Mouse (Mus musculus) intestine, embryonic 14.5 days (tissue): ENCODE measurements at regions not wholly inside any gene's neighbourhood (a gene's known extent, or its start where the extent isn't known, plus 50 kb on each side); places are given as distances from the start of the nearest gene placed in this dataset.
A peak's percentile ranks its signal among the peaks of the same experiment; 100 is the strongest.

Source experiments
- ATAC-seq: fragments of 200-750 bp; cut with Nextera tagmentation; replicated peaks from 2 replicates; pipeline ENCODE4 v1.8.0; 2017; ENCODE audit warnings: low read depth, moderate number of reproducible peaks, moderate TSS enrichment, moderate library complexity; ENCODE audit not compliant: low FRiP score, low TSS enrichment
- DNase-seq: peaks from one replicate; pipeline ENCODE4 v3.0.0-alpha.2; 2018; ENCODE audit warnings: low spot score
- H3K27ac ChIP-seq: fragments of 300-500 bp; sonication (generic); 2 replicates; pipeline ENCODE4 v1.5.1; 2014; ENCODE audit warnings: low read depth, mild to moderate bottlenecking, control low read depth
- H3K27me3 ChIP-seq: fragments of 300-500 bp; sonication (generic); replicated peaks from 2 replicates; pipeline ENCODE4 v1.6.1; 2014; ENCODE audit warnings: low read length, control low read depth; ENCODE audit not compliant: control insufficient read depth, insufficient read depth
- H3K36me3 ChIP-seq: fragments of 300-500 bp; sonication (generic); 2 replicates; pipeline ENCODE4 v1.6.1; 2014; ENCODE audit warnings: low read length, control low read depth; ENCODE audit not compliant: control insufficient read depth, insufficient read depth
- H3K4me1 ChIP-seq: fragments of 300-500 bp; sonication (generic); replicated peaks from 2 replicates; pipeline ENCODE4 v1.6.1; 2014; ENCODE audit warnings: low read length, control low read depth, mixed read lengths; ENCODE audit not compliant: control insufficient read depth, insufficient read depth
- H3K4me2 ChIP-seq: fragments of 300-500 bp; sonication (generic); 2 replicates; pipeline ENCODE4 v1.6.1; 2014; ENCODE audit warnings: low read length
- H3K4me3 ChIP-seq: fragments of 300-500 bp; sonication (generic); 2 replicates; pipeline ENCODE4 v1.5.1; 2014; ENCODE audit warnings: low read depth, low read length, control low read depth, mixed read lengths
- H3K9ac ChIP-seq: fragments of 300-500 bp; sonication (generic); 2 replicates; pipeline ENCODE4 v1.6.1; 2014; ENCODE audit warnings: mild to moderate bottlenecking, low read length
- H3K9me3 ChIP-seq: fragments of 300-500 bp; sonication (generic); 2 replicates; pipeline ENCODE4 v1.6.1; 2016; ENCODE audit warnings: low read length, control low read depth; ENCODE audit not compliant: control insufficient read depth
- WGBS: fragments of 180-500 bp; shearing (Covaris S2); extraction: QIAGEN DNeasy Blood & Tissue Kit; methylation state at CpG from one replicate; pipeline ENCODE4 v1.1.7; 2014; 5-methylcytosine and 5-hydroxymethylcytosine counted together

GRCm38 (mm10) chr7:54068271-54068851 is 766.9 kb upstream of the Luzp2 start:
- no peaks in the 10 kb centered on the region for H3K27me3 ChIP-seq
- ATAC-seq (no peak), DNase-seq (no peak)
- H3K4me3 ChIP-seq, result no peak overlapping the region
- H3K27ac ChIP-seq, result no peak overlapping the region
- no peak overlapping the region for H3K9ac ChIP-seq
- no peaks in the 10 kb centered on the region for H3K4me1 ChIP-seq
- no peak overlapping the region for H3K4me2 ChIP-seq
- WGBS, result 48% methylated on average over 1 of the region's 1 CpGs
- no peaks in the 10 kb centered on the region for H3K9me3 ChIP-seq
- no peaks in the 10 kb centered on the region for H3K36me3 ChIP-seq

DNA sequence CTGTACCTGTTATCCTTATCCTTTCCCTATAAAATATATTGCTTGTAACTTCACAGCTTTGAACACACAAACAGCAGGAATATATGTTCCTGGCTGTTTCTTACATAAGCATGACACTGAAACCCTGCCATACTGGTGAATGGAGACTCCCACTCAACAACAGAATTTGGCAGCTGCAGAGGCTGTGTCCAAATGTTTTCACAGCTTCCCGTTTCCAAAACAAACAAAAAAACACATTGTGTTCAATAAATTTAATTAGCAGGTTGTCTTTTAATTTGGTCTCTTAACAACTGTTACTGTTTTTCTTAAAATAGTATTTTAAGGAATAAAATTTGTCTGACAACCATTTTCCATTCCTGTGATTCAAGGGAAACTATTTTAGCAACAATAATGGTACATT is 718.3 kb upstream of the Luzp2 start:
- no peaks in the 10 kb centered on the region for H3K9me3 ChIP-seq
- DNase-seq (no peak), ATAC-seq (no peak)
- no peak overlapping the region for H3K4me3 ChIP-seq
- H3K9ac ChIP-seq, result no peak overlapping the region
- H3K27ac ChIP-seq, result no peak overlapping the region
- H3K4me2 ChIP-seq, result no peak overlapping the region
- H3K36me3 ChIP-seq, result no peaks in the 10 kb centered on the region
- H3K4me1 ChIP-seq, result no peaks in the 10 kb centered on the region
- no peaks in the 10 kb centered on the region for H3K27me3 ChIP-seq
- 81% methylated on average over 1 of the region's 1 CpGs for WGBS

DNA sequence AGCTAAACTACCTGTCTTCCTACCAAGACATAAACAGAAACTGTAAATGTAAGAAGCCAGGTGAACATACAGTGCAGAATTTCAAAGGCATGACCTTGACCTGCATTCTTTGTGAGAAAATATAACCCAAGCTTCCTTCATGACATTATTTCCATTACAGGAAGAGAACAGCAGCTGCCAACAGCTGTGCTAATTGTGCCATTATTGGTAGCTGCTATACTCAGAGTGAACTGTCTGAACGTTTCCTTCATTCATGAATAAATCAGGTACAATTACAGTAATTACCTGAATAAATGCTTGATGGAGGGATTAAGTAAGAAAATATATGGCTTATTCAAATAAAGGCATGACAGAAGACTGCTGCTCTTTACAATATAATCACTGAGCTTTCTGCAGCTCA is 696.3 kb upstream of the Luzp2 start:
- Histone ChIP-seq H3K36me3 (no peaks in the 10 kb centered on the region), H3K4me3 (no peak overlapping the region), H3K4me2 (no peak overlapping the region), H3K9ac (no peak overlapping the region), H3K4me1 (no peaks in the 10 kb centered on the region), H3K9me3 (no peaks in the 10 kb centered on the region), H3K27me3 (no peaks in the 10 kb centered on the region), H3K27ac (no peak overlapping the region)
- WGBS, result 48% methylated on average over 1 of the region's 1 CpGs
- ATAC-seq, result no peak
- DNase-seq, result no peak

GRCm38 (mm10) chr7:54150855-54151254 is 684.4 kb upstream of the Luzp2 start:
- H3K9ac ChIP-seq, result no peak overlapping the region
- no peak overlapping the region for H3K4me2 ChIP-seq
- H3K4me3 ChIP-seq, result no peak overlapping the region
- no peak overlapping the region for H3K27ac ChIP-seq
- no peaks in the 10 kb centered on the region for H3K27me3 ChIP-seq
- H3K36me3 ChIP-seq, result no peaks in the 10 kb centered on the region
- DNase-seq, result no peak
- no peaks in the 10 kb centered on the region for H3K4me1 ChIP-seq
- no peaks in the 10 kb centered on the region for H3K9me3 ChIP-seq
- no peak for ATAC-seq

GRCm38 (mm10) chr7:54200001-54200400 is 635.3 kb upstream of the Luzp2 start:
- no peak overlapping the region for H3K4me2 ChIP-seq
- H3K27me3 ChIP-seq, result no peaks in the 10 kb centered on the region
- H3K9ac ChIP-seq, result no peak overlapping the region
- no peak overlapping the region for H3K27ac ChIP-seq
- no peaks in the 10 kb centered on the region for H3K9me3 ChIP-seq
- H3K36me3 ChIP-seq, result no peaks in the 10 kb centered on the region
- ATAC-seq (peak; percentile 85), DNase-seq (no peak)
- no peak overlapping the region for H3K4me3 ChIP-seq
- no peaks in the 10 kb centered on the region for H3K4me1 ChIP-seq
